Mouse (Mus musculus) neural tube, embryonic 12.5 days (tissue): ENCODE data around the gene Tmem62. TPM values are rescaled to one million over a fixed set of nuclear protein-coding genes. Genes with fewer than 3 reads are reported as not detected.
"Not testable (repeated sequence)": the region's sequence is repeated elsewhere in the genome, so short reads cannot be mapped to it uniquely, and the experiment has no call there.

ENCODE experiments used
- ATAC-seq: fragments of 200-750 bp; cut with Nextera tagmentation; 2 replicates; pipeline ENCODE4 v1.8.0; 2017; ENCODE audit warnings: low read depth, mild to moderate bottlenecking, moderate TSS enrichment, moderate library complexity; ENCODE audit not compliant: low FRiP score
- H3K27ac ChIP-seq: fragments of 300-500 bp; sonication (generic); 2 replicates; pipeline ENCODE4 v1.5.1; 2016
- H3K27me3 ChIP-seq: fragments of 300-500 bp; sonication (generic); replicated peaks from 2 replicates; pipeline ENCODE4 v1.6.1; 2016; ENCODE audit warnings: mild to moderate bottlenecking
- H3K36me3 ChIP-seq: fragments of 300-500 bp; sonication (generic); 2 replicates; pipeline ENCODE4 v1.6.1; 2016; ENCODE audit warnings: mild to moderate bottlenecking
- H3K4me1 ChIP-seq: fragments of 300-500 bp; sonication (generic); 2 replicates; pipeline ENCODE4 v1.6.1; 2016
- H3K4me2 ChIP-seq: fragments of 300-500 bp; sonication (generic); replicated peaks from 2 replicates; pipeline ENCODE4 v1.6.1; 2016; ENCODE audit warnings: mild to moderate bottlenecking
- H3K4me3 ChIP-seq: fragments of 300-500 bp; sonication (generic); 2 replicates; pipeline ENCODE4 v1.5.1; 2016
- H3K9ac ChIP-seq: fragments of 300-500 bp; sonication (generic); 2 replicates; pipeline ENCODE4 v1.6.1; 2016; ENCODE audit warnings: mild to moderate bottlenecking
- H3K9me3 ChIP-seq: fragments of 300-500 bp; sonication (generic); 2 replicates; pipeline ENCODE4 v1.6.1; 2016; ENCODE audit warnings: mild to moderate bottlenecking
- WGBS: fragments of 180-500 bp; shearing (Covaris S2); methylation state at CpG from one replicate; pipeline ENCODE4 v1.1.7; 2016; 5-methylcytosine and 5-hydroxymethylcytosine counted together
- polyA plus RNA-seq: library from polyadenylated mRNA; unstranded; fragments of >200 nt; fragmentation: Nextera tagmentation; extraction: Ambion mirVana; gene quantifications from 2 replicates; pipeline ENCODE4 v1.2.1, GENCODE M21; 2016

The Tmem62 gene
- polyA plus RNA-seq, 1 experiment from 2014 or later, result 10.6 TPM

DNA sequence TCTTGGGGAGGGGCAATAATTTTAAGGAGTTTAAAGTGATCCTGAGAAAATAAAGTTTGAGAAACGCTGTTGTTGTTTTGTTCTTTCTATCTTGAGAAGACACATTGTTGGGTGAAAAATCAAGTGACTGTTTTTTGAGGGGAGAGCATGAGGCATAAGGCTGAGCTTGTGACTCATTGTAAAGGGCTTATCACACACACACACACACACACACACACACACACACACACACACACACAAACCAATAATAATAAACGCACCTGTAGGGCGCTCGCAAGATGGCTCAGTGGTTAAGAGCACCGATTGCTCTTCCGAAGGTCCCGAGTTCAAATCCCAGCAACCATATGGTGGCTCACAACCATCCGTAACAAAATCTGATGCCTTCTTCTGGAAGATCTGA is 4.6 kb upstream of the Tmem62 start:
- 98% methylated on average over 8 of the region's 8 CpGs for WGBS
- H3K36me3 ChIP-seq, ATAC-seq, H3K4me2 ChIP-seq, H3K27ac ChIP-seq, H3K9me3 ChIP-seq, H3K4me3 ChIP-seq, H3K4me1 ChIP-seq, H3K27me3 ChIP-seq, H3K9ac ChIP-seq: not testable (repeated sequence)

DNA sequence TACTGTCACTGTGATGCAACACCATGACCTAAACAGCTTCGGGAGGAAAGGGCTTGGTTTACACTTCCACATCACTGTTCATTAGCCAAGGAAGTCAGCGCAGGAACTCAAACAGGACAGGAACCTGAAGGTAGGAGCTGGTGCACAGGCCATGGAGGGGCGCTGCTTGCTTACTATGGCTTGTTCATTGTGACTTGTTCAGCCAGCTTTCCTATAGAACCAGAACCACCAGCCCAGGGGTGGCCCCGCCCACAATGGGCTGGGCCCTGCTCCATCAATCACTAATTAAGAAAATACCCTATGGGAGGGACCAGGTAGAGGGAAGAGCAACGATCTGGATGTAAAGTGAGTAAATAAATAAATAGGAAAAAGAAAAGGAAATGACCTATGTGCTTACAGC is 3.9 kb upstream of the Tmem62 start:
- Histone ChIP-seq H3K4me2 (no peak overlapping the region), H3K36me3 (no peaks in the 10 kb centered on the region), H3K27ac (no peak overlapping the region), H3K9ac (no peak overlapping the region), H3K27me3 (no peaks in the 10 kb centered on the region), H3K4me3 (no peak overlapping the region), H3K9me3 (no peaks in the 10 kb centered on the region), H3K4me1 (peaks cover 9% of the 10 kb centered on the region)
- WGBS, result 22% methylated on average over 5 of the region's 5 CpGs
- ATAC-seq, result no peak

DNA sequence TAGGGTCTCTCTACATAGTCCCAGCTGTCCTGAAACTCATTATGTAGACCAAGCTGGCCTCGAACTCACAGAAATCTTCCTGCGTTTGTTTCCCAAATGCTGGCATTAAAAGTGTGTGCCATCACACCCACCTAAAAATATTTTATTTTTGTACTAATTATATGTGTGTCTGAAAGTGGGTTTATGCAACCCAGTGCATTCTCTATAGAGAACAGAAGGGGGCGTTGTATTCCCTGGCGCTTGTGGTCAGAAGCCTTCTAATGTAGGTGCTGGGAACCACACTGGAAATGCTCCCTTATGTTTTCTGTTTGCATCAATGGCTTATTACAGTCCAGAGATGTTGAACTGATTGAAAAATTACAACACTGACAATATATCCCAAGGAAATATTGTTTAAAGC is 509 bp upstream of the Tmem62 start:
- Histone ChIP-seq H3K4me1 (no peaks in the 10 kb centered on the region), H3K27me3 (no peaks in the 10 kb centered on the region), H3K4me2 (0 out of 2 replicates have a peak overlapping the region, but pooled peaks have one; percentile 92), H3K36me3 (peaks cover 3% of the 10 kb centered on the region; the same call in 1 of the 2 replicates), H3K27ac (no peak overlapping the region), H3K9me3 (no peaks in the 10 kb centered on the region), H3K9ac (no peak overlapping the region), H3K4me3 (no peak overlapping the region)
- no peak for ATAC-seq
- WGBS, result 55% methylated on average over 4 of the region's 4 CpGs

DNA sequence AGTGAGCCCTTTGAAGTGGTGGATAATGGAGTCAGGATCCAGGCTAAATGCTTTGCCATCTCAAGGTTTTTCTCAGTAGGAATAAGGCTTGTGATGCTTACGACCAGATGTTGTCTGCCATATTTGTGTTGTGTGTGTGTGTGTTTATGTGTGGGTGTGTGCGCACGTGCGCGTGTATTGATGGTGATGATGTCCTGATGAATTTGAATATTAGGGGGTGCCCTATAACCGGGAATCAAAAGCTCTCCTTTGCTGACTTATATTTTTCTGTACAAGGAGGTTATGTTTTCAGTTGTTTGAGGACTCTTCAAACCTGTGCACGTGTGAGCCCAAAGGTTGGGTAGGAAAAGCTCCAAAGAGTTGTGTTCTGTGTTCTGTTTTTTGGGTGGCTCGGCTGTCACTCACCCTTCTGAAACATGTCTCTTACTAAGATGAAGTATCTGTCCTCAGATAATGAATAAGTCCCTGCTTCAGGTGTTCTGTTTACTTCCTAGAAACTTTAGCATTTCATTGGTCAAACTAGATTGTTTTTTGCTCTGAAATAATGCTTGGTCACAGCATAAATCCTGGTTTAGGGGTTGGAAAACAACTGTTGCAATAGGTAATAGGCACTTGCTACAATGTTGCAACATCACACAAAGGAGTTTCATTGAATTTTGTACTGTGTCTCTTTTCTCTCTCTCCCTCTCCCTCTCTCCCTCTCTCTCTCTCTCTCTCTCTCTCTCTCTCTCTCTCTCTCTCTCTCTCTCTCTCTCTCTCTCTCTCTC is 1.3 kb downstream of the Tmem62 start:
- Histone ChIP-seq H3K4me3 (peak overlapping the region; percentile 79), H3K36me3 (peaks cover 3% of the 10 kb centered on the region; the same call in 1 of the 2 replicates), H3K27ac (no peak overlapping the region), H3K4me1 (no peaks in the 10 kb centered on the region), H3K9ac (0 out of 2 replicates have a peak overlapping the region, but pooled peaks have one; percentile 88), H3K4me2 (peak overlapping the region; percentile 92), H3K27me3 (no peaks in the 10 kb centered on the region), H3K9me3 (no peaks in the 10 kb centered on the region)
- 85% methylated on average over 8 of the region's 8 CpGs for WGBS
- ATAC-seq, result no peak

DNA sequence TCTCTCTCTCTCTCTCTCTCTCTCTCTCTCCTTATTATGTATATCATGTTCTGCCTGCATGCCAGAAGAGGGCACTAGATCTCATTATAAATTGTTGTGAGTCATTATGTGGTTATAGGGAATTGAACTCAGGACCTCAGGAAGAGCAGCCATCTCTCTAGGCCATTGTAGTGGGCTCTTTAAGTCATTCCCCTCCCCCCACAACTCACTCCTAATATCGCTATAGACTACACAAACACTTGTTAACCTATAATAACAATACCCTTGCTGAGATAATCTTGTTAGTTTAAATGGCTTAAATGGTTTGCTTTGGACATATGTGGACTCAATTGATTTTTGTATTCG is 1.8 kb downstream of the Tmem62 start:
- H3K9ac ChIP-seq, result no peak overlapping the region
- no peak for ATAC-seq
- H3K36me3 ChIP-seq, result peaks cover 3% of the 10 kb centered on the region; the same call in 1 of the 2 replicates
- no peaks in the 10 kb centered on the region for H3K27me3 ChIP-seq
- H3K4me1 ChIP-seq, result no peaks in the 10 kb centered on the region
- 58% methylated on average over 2 of the region's 2 CpGs for WGBS
- H3K9me3 ChIP-seq, result no peaks in the 10 kb centered on the region
- no peak overlapping the region for H3K4me3 ChIP-seq
- no peak overlapping the region for H3K4me2 ChIP-seq
- no peak overlapping the region for H3K27ac ChIP-seq

DNA sequence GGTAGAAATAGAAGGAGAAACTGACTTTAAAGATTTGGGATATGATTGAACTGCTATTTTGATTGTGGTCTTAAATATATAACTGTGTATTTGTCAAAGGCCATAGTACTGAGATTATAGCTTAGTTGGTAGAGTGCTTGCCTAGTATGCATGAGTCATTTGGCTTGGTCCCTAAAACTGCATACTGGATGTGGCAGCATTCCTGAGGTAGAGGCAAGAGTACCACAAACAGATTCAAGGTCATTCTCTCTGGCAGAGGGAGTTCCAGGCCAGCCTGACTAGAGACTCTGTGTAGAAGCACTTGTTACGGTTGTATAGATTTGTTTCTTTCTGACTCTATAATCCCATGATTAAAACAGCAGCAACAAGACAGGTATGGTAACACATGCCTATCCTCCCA is 3.0 kb downstream of the Tmem62 start:
- 87% methylated on average over 1 of the region's 1 CpGs for WGBS
- no peak overlapping the region for H3K9ac ChIP-seq
- H3K27me3 ChIP-seq, result no peaks in the 10 kb centered on the region
- no peak overlapping the region for H3K27ac ChIP-seq
- no peaks in the 10 kb centered on the region for H3K9me3 ChIP-seq
- H3K4me3 ChIP-seq, result no peak overlapping the region
- H3K36me3 ChIP-seq, result peaks cover 3% of the 10 kb centered on the region; the same call in 1 of the 2 replicates
- no peak overlapping the region for H3K4me2 ChIP-seq
- H3K4me1 ChIP-seq, result no peaks in the 10 kb centered on the region
- ATAC-seq, result no peak

DNA sequence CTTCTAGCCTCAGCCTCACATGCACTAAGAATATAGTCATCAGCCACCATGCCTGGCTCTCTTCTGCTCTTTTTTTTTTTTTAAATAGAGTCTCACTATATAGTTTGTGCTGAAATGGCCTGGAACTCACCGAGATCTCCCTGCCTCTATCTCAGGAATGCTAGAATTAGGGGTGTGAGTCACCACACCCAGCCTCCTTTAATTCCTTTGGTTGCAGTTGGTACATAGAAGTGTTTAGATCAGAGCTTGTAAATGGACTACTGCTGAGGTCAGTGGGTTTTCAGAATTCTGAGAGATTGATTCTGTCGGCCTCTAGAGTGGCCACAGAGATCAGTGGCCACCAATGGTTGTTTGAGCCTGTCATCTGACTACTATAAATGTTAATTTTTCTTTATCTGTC is 4.0 kb downstream of the Tmem62 start:
- 72% methylated on average over 2 of the region's 2 CpGs for WGBS
- H3K4me2 ChIP-seq, result no peak overlapping the region
- H3K4me1 ChIP-seq, result no peaks in the 10 kb centered on the region
- H3K36me3 ChIP-seq, result peaks cover 3% of the 10 kb centered on the region; the same call in 1 of the 2 replicates
- no peaks in the 10 kb centered on the region for H3K9me3 ChIP-seq
- no peak for ATAC-seq
- H3K27ac ChIP-seq, result no peak overlapping the region
- H3K4me3 ChIP-seq, result no peak overlapping the region
- H3K27me3 ChIP-seq, result no peaks in the 10 kb centered on the region
- H3K9ac ChIP-seq, result no peak overlapping the region

DNA sequence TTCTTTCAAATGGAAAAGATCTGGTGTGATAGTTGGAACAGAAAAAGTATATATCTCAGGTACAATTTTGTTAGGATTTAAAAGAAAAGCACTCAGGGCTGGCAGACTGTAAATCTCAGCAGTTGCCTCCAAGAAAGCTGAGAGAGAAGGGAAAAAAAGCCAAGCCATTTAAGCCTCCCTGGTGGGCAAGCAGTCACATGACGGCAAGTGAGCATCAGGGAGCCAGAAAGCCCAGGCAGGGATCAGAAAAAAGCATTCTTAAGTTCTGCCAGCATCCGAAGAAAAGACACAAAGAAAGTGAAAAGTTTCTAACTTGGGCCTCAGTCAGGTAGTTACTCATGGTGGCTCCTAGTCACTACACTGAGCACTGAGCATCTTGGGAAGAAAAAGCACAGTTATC is 6.8 kb downstream of the Tmem62 start:
- no peaks in the 10 kb centered on the region for H3K9me3 ChIP-seq
- no peak overlapping the region for H3K4me3 ChIP-seq
- no peaks in the 10 kb centered on the region for H3K4me1 ChIP-seq
- no peak overlapping the region for H3K4me2 ChIP-seq
- no peaks in the 10 kb centered on the region for H3K27me3 ChIP-seq
- peaks cover 3% of the 10 kb centered on the region; the same call in 1 of the 2 replicates for H3K36me3 ChIP-seq
- ATAC-seq, result no peak
- H3K9ac ChIP-seq, result no peak overlapping the region
- WGBS, result 8% methylated on average over 2 of the region's 2 CpGs
- H3K27ac ChIP-seq, result no peak overlapping the region

DNA sequence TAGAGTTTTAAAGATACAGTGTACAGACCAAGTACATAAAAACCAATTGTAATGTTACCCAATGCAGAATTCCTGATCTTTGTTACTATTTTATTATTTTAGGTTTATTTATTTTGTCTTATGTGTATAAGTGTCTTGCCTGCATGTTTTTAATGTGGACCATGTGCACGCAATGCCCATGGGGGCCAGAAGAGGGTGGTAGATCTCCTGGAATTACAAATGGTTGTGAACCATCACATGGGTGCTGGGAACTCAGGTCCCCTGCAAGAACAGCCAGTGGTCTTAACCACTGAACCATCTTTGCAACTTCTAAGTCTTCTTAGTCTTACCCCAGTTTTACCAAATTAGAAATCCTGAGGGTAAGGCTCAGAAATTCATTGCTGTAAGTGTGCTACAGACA is 8.4 kb downstream of the Tmem62 start:
- no peak overlapping the region for H3K27ac ChIP-seq
- WGBS, result 96% methylated on average over 1 of the region's 1 CpGs
- H3K36me3 ChIP-seq, result peaks cover 4% of the 10 kb centered on the region; the same call in 1 of the 2 replicates
- H3K27me3 ChIP-seq, result no peaks in the 10 kb centered on the region
- H3K4me1 ChIP-seq, result no peaks in the 10 kb centered on the region
- H3K9ac ChIP-seq, result no peak overlapping the region
- no peak overlapping the region for H3K4me2 ChIP-seq
- ATAC-seq, result no peak
- H3K9me3 ChIP-seq, result no peaks in the 10 kb centered on the region
- no peak overlapping the region for H3K4me3 ChIP-seq

DNA sequence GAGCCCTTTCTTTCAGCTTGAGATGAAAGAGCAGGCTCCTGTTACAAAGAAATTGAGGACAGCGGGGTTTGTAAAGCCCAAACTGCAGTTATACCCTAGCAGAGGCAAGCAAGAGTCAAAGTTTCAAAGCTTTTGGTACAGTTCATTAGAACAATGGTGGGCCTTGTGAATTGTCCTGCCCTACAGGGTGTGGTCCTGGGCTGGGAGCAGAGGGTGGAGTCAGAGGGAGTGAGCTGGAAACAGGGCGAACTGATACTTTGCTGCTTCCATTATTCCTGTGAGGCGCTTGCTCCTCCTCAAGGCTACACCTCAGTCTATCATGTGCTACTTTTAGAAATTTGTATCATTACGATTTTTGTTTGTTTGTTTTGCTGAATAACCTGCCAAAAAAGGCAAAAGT is 14.4 kb downstream of the Tmem62 start:
- no peaks in the 10 kb centered on the region for H3K9me3 ChIP-seq
- no peak for ATAC-seq
- H3K4me1 ChIP-seq, result no peaks in the 10 kb centered on the region
- no peaks in the 10 kb centered on the region for H3K27me3 ChIP-seq
- H3K9ac ChIP-seq, result no peak overlapping the region
- H3K27ac ChIP-seq, result no peak overlapping the region
- H3K4me2 ChIP-seq, result no peak overlapping the region
- H3K36me3 ChIP-seq, result peaks cover 4% of the 10 kb centered on the region; the same call in 1 of the 2 replicates
- H3K4me3 ChIP-seq, result no peak overlapping the region
- WGBS, result 67% methylated on average over 4 of the region's 4 CpGs

DNA sequence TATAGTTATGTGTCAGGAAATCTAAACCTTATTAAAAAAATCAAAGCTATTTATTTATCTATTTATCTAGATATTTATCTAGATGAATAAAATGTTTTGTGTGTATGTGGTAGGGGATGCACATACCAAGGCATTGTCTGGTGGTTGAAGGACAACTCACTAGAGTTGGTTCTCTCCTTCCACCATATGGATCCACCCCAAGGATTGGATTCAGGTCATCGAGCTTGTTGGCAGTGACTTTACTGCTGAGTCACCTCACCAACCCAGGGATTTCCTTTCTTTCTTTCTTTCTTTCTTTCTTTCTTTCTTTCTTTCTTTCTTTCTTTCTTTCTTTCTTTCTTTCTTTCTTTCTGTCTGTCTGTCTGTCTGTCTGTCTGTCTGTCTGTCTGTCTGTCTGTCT is 19.8 kb downstream of the Tmem62 start:
- H3K9me3 ChIP-seq, H3K36me3 ChIP-seq, H3K27ac ChIP-seq, H3K4me3 ChIP-seq, H3K9ac ChIP-seq, H3K27me3 ChIP-seq, H3K4me1 ChIP-seq, ATAC-seq, H3K4me2 ChIP-seq: not testable (repeated sequence)
- 70% methylated on average over 1 of the region's 1 CpGs for WGBS

DNA sequence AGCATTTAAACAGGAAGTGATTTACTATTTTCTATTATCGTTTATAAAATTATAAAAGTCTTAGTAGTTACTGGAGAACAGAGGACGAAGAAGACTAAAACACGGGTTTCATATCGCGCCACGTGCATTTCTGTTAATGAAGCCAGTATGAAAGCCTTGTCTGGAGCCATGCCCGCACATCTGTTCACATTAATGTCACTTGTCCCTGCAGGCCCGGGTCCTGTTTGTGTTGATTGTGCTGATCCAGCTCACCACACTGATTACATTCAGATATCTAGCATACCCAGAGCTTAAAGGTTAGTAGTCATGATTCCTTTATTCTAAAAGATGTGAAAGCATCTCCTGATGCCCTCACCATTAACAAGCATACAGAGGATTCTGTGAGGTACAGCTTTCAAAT is 22.0 kb downstream of the Tmem62 start:
- Histone ChIP-seq H3K36me3 (no peaks in the 10 kb centered on the region), H3K4me1 (no peaks in the 10 kb centered on the region), H3K27ac (no peak overlapping the region), H3K4me2 (no peak overlapping the region), H3K9ac (no peak overlapping the region), H3K9me3 (no peaks in the 10 kb centered on the region), H3K4me3 (no peak overlapping the region), H3K27me3 (no peaks in the 10 kb centered on the region)
- WGBS, result 89% methylated on average over 8 of the region's 8 CpGs
- ATAC-seq, result no peak

DNA sequence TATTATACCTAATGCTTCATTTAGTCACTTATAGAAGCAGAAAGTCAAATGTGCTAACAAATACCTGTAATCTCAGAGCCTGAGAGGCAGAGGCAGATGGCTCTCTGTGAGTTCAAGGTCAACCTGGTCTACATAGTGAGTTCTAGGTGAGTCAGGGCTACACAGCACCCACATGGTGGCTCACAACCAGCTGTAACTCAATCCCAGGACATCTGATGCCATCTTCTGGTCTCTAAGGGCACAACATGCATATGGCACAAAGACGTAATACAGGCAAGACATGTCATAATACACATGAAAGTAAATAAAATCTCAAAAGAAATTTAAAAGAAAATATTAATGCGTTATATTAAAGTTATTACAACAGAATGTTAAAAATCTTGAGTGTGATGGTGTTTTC is 26.8 kb downstream of the Tmem62 start:
- no peaks in the 10 kb centered on the region for H3K36me3 ChIP-seq
- no peaks in the 10 kb centered on the region for H3K4me1 ChIP-seq
- ATAC-seq, result no peak
- 65% methylated on average over 2 of the region's 2 CpGs for WGBS
- H3K9me3 ChIP-seq, result no peaks in the 10 kb centered on the region
- H3K27ac ChIP-seq, result no peak overlapping the region
- H3K4me3 ChIP-seq, result no peak overlapping the region
- no peaks in the 10 kb centered on the region for H3K27me3 ChIP-seq
- H3K9ac ChIP-seq, result no peak overlapping the region
- no peak overlapping the region for H3K4me2 ChIP-seq
